Mouse (Mus musculus) kidney, adult 2 months (tissue): ENCODE measurements around the gene Btnl6.

Experiments
- CTCF ChIP-seq: fragments of 200-500 bp; conservative IDR thresholded peaks from 2 replicates; pipeline ENCODE4 v1.5.1; 2011; ENCODE audit warnings: low read depth, mild to moderate bottlenecking, control low read depth, low read length, moderate library complexity, mixed read lengths; ENCODE audit not compliant: insufficient read depth, insufficient read length
- POLR2A ChIP-seq: fragments of 200-500 bp; IDR thresholded peaks from one replicate; pipeline ENCODE4 v1.6.1; 2011; ENCODE audit warnings: low read depth, low read length, control low read depth

DNA sequence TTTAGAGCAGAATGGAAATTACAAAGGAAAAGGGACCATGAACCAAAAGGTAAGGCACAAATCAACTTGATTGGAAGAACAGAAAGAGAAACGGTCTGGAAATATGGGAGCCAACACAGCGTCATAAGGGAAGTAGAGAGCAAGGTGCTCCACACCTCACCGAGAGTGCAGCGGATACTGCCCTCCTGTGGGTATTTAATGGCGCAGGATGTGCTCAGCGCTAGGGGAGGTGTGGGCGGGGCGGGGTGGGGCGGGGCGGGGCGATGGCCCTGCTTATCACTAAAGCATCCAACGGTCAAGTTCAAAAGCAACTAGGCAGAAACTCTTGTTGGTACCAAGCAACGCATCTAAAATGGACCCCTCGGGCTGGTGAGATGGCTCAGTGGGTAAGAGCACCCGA lies 42.7 kb upstream of the Btnl6 start:
- TF ChIP-seq POLR2A (no peak), CTCF (no peak)
